Mouse (Mus musculus) frontal cortex, adult 2 months (tissue): ENCODE measurements around the gene Gm973. TPM values are rescaled to one million over a fixed set of nuclear protein-coding genes. Genes with fewer than 3 reads are reported as not detected.

Experiments used
- DNase-seq, 2 experiments: peaks; one replicate each; pipeline ENCODE4 v3.0.0; 2022; ENCODE audit warnings: low spot score in 1 of 2; ENCODE audit errors: extremely low spot score in 1 of 2
- polyA plus RNA-seq: library from polyadenylated mRNA; depleted of rRNA; stranded (reverse); fragments of >200 nt; gene quantifications from 2 replicates; pipeline ENCODE4 v1.2.3, GENCODE M21; 2012; rRNA removed

Gene Gm973
- 7.8 and 9.2 TPM in 2 replicates for polyA plus RNA-seq

DNA sequence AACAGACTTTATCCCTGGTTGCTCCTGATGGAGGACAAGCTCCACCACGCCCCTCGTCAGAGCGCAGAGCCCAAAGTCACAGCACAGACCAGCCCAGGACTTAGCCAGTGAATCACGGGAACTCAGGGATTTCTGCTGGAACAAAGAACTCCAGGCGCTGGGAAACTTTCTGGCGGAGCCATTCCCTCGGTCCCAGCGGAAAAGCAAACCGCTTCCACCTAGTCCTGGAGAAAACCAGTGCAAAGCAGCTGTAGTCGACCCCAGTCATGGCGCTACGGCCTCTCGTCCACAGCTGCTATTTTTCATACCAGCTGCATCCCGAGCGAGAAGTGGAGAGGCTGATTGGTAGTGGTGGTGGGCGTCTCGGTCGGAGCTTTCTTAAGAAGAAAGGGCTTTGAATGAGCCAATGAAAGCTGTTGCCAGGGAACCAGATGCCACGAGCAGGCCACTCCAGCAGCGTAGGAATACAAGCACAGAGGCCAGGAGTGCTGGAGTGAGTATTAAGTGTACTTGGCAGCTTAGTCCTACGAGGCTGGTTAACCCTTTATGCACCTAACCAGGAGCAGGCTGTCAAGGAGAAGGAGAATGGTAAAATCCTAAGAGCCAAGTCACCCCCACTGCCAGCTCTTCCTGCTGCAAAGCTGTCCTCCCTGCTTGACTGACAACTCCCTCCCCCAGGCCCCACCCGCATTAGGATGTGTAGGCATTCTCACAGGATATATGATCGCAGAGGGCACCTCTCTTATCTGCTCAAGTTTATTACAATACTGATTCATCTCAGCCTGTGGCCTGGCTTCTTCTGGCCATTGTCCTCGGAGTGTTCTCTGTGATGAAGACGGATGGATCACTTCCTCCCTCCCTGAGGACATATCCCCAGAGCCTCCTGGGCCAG, at the start of gene Gm973:
Gene Gm973 (plus strand): TSS at position 239 of the 892 bp plus-strand sequence.
- peak; percentile 48 to 63 for DNase-seq

DNA sequence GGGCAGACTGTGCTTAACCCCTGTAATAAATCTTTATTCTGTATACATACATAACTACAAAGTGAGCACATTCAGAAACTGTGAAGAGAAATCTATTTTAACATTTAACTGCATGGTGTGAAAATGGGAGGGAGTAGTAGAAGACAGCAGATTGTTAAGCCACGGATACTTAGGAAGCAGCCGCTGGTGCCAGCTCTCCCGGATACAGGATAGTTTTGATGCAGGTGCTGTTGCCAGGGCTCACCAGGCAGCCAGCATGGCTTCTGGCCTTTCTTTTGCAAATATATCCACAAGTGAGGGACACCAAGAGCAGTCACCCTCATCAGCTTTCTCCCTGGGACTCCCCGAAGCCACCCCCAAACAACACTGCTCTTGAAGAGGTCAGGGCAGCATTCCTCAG, 46.9 kb upstream of the Gm973 start:
- DNase-seq, result no peak

GRCm38 (mm10) chr1:59470766-59471165, 45.3 kb upstream of the Gm973 start:
- DNase-seq, result no peak

DNA sequence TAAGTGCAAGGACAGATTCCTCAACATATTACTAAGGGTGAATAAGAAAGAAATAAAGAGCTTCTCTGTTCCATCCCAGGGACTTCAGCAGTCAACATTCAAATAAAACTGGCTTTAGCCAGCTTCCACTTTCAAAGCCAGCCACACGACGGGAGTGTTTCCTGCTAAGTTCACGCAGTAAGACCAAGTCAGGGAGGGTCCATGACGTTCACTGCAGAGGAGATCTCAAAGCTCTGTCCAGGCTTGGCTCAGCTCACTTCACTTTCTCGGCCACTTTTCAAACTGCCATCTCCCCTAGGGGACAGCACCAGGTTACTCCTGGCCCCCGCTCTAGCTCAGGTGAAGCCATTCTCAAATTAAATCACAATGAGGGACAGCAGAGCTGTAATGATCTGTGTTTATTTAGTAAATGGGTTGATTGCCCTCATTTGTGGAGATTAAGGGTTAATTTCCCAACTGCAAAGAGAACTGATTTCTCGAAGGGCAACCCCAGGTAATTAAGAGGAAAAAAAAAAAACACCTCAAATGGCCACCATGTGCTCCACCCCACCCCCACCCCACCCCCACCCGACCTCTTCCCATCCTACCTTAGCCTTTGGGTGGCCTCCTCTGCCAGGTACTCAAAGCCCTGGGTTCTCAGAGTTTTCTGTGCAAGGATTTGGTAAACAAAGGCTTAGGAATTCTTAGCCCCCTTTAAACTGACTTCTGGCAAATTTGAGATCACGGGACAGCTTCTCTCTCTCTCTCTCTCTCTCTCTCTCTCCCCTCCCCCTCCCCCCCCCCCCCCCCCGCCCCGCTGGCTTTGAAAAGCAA, 43.5 kb upstream of the Gm973 start:
- DNase-seq, result no peak

- no peak for DNase-seq
Observed at GRCm38 (mm10) chr1:59473181-59473555, 42.9 kb upstream of the Gm973 start.

DNA sequence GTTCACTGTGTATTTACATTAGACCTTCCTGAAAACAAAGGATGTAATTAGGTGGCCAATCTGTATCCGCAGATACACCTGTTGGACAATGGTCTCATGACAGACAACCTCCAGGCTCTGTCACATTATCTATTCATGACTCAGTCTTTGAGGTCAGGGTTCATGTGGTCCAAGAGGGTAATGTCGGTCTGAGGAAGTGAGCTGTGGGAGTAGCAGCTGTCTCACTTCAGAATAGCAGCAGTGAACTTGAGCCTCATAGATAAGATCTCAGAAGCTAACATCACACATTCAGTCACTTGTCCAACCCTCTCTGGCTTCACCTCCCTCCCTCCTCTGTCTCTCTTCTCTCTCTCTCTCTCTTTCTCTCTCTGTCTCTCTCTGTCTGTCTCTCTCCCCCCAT, 40.4 kb upstream of the Gm973 start:
- no peak for DNase-seq

DNA sequence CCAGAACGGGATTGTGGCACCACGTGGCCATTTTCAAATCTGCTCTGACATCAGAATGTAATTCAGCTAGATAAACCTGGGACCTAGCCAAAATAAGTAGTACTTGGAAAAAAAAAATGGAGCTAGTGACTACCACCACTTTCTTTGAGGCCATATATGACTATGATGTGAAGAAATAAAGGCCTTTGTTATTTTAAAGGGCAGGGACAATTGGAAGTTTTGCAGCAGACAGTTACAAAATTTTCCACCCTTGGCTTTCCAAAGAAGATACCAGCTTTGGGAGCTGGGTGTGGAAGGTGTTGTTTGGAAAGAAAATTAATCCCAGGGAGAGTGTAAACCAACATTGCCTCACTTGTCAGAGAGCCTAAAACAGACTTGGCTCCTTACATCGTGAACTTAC, 37.2 kb upstream of the Gm973 start:
- no peak for DNase-seq

DNA sequence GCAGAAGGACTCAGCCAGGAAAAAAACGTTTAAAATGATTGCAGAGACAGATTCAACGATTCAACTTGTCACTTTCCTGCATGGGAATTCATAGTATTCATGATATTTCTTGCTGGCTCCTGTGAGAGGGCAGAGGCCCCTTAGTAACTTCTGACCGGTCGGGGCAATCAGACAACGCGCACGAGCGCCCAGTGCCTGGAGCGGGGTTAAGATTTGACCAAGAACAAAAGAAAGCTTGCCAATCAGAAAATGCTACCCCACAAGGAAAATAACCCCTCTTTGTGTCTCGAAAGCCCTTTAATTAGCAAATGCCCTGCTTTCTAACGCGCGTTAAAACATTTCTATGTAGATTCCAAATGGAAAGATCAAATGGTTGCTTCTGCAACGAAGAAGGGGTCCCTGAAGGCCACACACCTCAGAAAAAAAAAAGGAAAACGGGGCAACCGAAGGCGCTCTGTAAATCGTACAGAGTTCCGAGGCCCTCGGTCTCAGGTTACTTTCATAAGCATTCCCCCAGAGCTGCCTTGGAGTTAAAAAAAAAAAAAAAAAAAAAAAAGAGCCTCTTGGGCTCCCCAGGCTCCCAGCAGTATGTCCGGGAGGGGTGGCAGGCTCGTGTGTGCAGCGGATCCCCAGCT, 35.1 kb upstream of the Gm973 start:
- no peak for DNase-seq

DNA sequence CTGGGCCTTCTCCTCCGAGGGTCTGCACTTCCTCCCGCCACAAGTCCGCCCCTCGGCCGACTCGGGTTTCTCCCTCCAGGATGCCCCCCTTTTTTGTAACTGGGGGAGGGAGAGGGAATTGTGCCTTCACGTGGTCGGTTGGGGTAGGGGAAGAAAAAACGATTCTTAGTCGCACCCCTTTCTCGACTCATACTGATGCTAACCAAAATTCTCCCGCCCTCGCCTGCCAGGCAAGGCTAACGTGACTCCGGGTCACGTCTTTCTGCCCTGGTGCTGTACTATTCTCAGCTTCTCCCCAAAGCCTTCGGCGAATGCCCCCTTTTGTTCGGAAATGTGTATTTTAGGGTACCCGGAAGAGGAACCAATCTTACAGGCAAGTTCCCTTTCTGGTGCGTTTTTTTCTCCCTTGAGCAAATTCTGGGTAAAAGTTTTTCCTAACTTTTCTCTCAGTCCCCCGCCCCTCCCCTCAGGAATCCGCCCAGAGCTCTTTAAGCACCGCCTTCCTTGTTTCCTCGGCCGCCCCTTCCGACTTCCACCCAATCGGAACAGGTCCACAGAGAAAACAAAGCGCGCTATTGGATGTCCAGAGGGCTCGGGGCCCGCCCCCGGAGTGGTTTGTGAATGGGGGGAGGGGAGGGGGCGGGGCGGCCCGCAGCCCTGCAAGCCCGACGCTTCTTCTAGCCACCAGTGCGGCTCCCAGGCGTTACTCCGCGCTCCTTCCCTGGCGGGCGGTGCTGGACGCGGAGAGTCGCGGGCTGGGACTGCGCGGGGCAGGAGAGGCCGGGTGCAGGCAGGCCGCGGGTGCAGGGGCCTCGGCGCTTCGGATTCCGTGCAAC, 34.4 kb upstream of the Gm973 start:
- peak; percentile 79 to 85 for DNase-seq

GRCm38 (mm10) chr1:59482331-59482695, 33.8 kb upstream of the Gm973 start, which contains the start of gene Fzd7:
TSS of gene Fzd7 (plus strand) at chr1:59482424.
- no peak for DNase-seq

GRCm38 (mm10) chr1:59482696-59483520, 33.2 kb upstream of the Gm973 start:
- no peak for DNase-seq

DNA sequence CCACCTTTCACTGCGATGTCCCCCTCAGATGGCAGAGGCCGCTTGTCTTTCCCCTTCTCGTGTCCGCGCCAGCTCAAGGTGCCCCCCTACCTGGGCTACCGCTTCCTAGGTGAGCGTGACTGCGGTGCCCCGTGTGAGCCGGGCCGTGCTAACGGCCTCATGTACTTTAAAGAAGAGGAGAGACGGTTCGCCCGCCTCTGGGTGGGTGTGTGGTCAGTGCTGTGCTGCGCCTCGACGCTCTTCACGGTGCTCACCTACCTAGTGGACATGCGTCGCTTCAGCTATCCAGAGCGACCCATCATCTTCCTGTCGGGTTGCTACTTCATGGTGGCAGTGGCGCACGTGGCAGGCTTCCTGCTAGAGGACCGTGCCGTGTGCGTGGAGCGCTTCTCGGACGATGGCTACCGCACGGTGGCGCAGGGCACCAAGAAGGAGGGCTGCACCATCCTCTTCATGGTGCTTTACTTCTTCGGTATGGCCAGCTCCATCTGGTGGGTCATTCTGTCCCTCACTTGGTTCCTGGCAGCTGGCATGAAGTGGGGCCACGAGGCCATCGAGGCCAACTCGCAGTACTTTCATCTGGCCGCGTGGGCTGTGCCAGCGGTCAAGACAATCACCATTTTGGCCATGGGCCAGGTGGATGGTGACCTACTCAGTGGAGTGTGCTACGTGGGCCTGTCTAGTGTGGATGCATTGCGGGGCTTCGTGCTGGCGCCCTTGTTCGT, 32.4 kb upstream of the Gm973 start:
- peak in 1 of 2 experiments; percentile 72 for DNase-seq

DNA sequence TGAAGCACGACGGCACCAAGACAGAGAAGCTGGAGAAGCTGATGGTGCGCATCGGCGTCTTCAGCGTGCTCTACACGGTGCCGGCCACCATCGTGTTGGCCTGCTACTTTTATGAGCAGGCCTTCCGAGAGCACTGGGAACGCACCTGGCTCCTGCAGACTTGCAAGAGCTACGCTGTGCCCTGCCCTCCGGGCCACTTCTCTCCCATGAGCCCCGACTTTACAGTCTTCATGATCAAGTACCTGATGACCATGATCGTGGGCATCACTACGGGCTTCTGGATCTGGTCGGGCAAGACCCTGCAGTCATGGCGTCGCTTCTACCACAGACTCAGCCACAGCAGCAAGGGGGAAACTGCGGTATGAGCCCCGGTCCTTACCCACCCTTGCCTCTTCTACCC, 31.8 kb upstream of the Gm973 start:
- DNase-seq, result no peak

GRCm38 (mm10) chr1:59484791-59485785, 31.0 kb upstream of the Gm973 start:
- DNase-seq, result no peak

DNA sequence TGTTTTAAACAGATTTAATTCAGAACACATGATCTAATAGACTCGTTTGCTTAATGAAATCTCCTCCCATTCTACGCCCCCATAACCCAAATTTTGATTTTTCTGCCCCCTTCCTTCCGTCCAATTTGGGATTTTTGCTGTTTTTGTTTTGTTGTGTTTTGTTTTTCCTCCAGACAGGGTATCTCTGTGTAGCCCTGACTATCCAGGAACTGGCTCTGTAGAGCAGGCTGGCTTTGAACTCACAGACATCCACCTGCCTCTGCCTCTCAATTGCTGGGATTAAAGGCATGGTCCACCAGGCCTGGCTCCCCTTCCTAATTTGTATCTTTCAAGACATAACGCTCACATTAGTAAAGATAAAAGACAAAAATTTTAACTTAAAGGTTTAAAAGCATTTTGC, 30.3 kb upstream of the Gm973 start:
- DNase-seq, result no peak

DNA sequence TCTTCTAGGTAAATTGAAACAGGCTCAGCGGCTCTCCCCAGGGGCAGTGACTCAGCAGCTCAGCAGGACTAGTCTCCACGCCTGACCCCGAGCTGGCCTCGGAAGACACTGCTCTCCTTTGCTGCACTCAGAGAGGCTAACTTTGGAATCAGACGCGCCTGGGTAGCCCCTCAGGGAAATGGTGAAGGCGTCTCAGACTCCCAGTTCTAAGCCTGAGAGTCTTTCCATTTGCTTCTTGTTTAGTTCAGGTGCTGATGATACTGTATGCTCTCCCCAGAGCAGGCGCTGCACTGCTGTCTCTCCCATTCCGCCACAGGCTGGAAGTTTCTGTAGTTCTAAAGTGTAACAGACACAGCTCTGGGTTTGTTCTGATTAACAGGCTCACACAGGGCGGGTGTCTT, 28.4 kb upstream of the Gm973 start:
- DNase-seq, result no peak

- DNase-seq, result no peak
Observed at GRCm38 (mm10) chr1:59488481-59488880, 27.6 kb upstream of the Gm973 start.

- DNase-seq, result peak in 1 of 2 experiments; percentile 43
Observed at GRCm38 (mm10) chr1:59488991-59489390, 27.1 kb upstream of the Gm973 start.
